Mouse (Mus musculus) hematopoietic multipotent progenitor cell, adult 10-12 weeks (in vitro differentiated cells): ENCODE measurements around the gene Ptpn21. TPM values are rescaled to one million over a fixed set of nuclear protein-coding genes. Genes with fewer than 3 reads are reported as not detected.

Source experiments
- polyA plus RNA-seq: library from polyadenylated mRNA; stranded (reverse); fragments of >175 nt; gene quantifications from 2 replicates; pipeline ENCODE4 v1.2.3, GENCODE M21; 2012; ENCODE audit warnings: low replicate concordance

Gene Ptpn21
- polyA plus RNA-seq, result 0.69 and 3.9 TPM in 2 replicates

DNA sequence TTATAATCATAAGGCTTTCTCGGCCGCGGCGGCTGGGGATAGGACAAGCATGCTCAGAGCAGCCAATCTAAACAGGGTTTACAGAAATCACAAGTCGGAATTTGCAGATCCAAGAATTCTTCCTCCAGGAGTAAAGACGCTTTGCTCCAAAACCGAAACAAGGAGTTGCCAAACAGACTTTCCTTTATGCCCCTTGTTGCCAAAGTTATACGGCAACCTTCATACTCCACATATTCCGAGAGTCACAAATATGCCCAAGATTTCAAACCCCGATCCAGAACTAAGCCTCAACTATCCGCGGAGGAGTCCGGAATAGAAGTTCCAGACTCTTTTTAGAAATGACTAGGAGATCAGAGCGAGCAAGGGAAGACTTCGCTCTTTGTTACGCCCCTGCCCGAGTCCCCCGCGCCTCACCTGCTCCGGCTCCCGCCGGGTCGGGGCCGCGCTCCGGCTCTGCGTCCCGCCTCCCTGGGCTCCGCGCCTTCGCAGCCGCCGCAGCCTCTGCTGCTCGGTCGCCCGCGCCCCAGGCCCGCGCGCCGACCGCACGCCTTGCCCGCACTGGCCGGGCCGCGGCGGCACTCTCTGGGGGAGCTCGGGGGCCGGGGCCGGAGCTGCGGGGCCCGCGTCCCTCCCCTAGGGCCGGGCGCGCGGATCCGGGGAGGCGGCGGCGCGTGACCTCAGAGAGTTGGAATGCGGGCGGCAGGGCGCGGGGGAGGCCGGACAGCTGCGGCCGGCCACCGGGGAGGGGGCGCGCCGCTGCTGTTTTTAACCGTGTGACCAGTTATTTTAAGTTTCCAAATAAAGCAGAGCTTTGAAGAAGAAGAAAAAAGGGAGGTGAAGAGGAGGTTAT is at the start of gene Ptpn21:
Gene Ptpn21, minus strand, starts transcription at position 455 of the 850 bp plus-strand sequence.

DNA sequence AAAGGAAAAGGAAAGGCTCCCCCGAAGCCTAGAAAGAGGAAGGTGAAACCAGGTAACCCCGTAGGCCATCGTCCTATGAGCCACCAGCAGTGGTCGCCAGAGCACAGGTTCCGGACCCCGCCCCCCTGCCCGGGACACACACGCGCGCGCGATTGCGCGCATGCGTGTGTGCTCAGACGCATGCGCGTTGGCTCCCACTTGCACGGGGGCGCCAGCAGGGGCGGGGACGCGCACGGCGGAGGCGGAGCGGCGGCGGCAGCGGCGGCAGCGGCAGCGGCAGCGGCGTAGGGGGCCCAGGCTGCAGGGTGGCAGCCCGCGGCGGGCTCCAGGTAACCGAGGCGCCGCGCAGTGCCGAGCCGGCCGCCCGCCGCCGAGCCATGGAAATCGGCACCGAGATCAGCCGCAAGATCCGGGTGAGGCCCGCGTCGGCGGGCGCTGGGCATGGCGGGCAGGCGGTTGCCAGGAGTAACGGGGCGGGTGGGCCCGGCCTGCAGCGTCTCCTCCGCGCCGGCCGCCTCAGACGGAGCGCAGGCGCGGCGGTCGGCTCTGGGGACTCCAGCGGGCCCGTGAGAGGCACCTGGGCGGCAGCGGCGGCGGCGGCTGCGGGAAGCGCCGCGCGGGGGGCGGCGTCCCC is 9.7 kb upstream of the Ptpn21 start, which contains the start of gene Zc3h14:
Gene Zc3h14, plus strand, starts transcription at position 219 of the 634 bp plus-strand sequence.

DNA sequence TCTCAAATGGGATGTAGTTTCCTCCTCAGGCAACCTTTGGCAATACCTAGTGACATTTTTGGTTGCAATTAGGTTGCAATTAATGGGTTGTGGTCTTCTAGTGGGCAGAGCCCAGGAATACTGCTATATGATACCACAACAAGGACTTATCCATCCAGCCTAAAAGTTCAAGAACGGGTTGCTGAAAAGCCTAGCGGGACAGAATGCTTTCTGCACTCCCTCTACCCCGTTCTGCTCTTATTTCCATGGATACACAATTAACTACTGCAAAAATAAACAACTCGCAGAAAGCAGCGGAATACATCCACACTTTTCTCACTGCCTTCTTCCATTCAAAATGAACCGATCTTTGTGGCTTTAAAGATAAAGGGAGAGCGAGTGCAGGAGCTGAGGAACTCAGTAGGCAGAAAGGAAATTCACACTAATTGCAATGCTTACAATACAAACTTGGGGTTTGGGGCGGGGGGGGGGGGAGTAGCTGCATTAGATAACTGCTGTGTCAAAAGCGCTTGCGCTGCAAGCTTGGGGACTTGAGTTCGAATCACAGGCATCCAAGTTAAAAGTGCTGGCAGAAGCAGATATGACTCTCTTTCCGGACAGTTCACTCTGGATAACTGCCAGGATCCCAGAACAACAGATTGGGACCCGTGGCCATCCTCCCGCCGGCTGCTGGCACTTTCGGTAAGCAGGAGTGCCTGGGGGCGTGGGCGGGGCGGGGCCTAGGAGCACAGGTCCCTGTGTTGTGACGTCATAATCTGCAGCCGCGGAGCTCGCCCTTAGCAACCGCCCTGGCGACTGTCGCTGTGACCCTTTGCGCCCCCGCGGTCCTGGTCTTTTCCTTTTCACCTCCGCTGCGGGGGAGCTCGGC is 109.6 kb downstream of the Ptpn21 start, which contains the start of gene Spata7:
Gene Spata7, plus strand, starts transcription at position 766 of the 868 bp plus-strand sequence.

Other genes starting within 250 kb of the Ptpn21 start
- 0.93 and 1.8 TPM in 2 replicates for gene Kcnk10, start 159.1 kb downstream of the Ptpn21 start, polyA plus RNA-seq
- 0.80 and 2.2 TPM in 2 replicates for gene Spata7, start 109.2 kb downstream of the Ptpn21 start, polyA plus RNA-seq
- gene Zc3h14, start 9.6 kb upstream of the Ptpn21 start, polyA plus RNA-seq, result 10.2 and 11.9 TPM in 2 replicates
- 2.8 and 2.9 TPM in 2 replicates for gene Eml5, start 164.1 kb upstream of the Ptpn21 start, polyA plus RNA-seq
- 0.30 and 0.31 TPM in 2 replicates for gene Ttc8, start 183.2 kb upstream of the Ptpn21 start, polyA plus RNA-seq